Mouse (Mus musculus) monocyte, adult 2 months (primary cell): ENCODE measurements around the gene H2afv.
"Not testable (repeated sequence)": the region's sequence is repeated elsewhere in the genome, so short reads cannot be mapped to it uniquely, and the experiment has no call there.

Experiments used
- DNase-seq, 2 experiments: peaks; one replicate each; pipeline ENCODE4 v3.0.0; 2022; ENCODE audit warnings: low spot score in 2 of 2, low read depth in 1 of 2

H2afv gene

DNA sequence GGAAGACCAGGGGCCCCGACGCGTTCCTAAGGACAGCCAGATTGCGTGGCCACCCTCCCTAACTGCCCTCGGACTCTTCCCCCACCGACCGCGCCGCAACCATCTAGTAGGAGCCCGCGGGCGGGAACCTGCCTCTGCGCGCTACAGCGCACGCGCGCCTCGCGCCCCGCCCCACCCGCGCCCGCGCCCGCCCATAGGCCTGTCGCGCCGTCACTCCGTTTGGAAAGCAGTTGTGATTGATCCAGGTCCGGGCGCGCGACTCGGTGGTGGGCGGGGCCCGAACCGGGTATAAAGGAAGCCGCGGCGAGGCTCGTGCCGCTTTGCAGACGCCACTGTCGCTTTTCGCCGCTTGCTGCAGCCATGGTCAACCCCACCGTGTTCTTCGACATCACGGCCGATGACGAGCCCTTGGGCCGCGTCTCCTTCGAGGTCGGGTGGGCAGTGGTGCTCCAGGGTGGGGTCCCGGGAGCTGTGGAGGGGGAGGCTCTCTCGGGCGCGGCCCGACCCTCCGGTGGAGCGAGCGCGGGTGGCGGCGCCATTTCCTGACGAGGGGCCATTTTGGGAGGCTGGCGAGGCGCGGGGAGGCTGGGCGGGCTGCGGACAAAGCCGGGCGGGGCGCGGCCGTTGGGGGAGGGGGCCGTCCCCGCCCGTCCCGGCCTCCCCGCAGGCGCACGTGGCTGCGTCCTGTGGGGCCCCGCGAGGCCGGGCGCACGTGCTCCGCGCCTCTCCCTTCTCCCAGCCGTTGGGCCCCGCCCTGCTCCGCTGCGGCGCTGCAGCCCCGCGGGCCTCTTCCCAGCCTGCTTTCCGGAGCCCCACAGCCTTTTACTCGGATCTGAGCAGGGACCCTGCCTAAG is 28.5 kb downstream of the H2afv start:
- DNase-seq = peak; percentile 94 to 99

DNA sequence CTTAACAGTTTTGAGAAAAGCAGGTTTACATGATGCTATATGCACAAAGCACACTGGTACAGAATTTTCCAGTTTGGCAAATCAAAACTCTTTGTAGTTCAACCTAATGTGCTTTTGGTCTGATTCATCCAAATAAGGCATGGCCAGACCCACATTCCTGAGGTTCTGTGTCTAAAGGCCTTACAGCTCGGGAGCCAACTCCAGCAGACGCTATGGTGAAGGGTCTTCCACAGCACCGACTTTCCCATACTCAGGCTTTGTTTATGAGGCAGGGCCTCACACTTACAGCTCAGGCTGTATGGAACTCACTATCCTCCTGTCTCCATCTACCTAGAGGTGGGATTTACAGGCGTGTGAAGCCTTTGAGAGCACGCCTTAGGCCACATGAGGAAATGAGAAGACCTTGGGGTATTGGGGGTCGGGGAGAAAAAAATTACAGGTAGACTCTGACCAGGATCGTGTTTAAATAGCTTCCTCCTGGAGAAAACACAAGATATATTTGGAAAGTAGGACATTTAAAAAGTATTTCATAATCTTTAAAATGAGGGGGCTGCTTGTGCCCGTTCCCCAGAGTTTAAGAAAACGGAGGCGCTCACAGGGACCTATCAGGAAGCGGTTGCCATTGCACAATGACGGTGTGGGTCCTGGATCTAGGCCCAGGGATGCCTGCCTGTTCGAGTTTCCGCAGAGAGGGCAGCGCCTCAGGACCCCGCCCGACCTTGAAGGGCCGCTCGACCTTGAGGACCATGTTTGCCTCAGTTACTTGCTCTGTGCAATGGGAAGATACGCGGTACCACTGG is 29.3 kb downstream of the H2afv start, which contains the start of gene Ppia:
Gene Ppia (plus strand): TSS at position 693 of the 800 bp plus-strand sequence.
- DNase-seq = no peak

DNA sequence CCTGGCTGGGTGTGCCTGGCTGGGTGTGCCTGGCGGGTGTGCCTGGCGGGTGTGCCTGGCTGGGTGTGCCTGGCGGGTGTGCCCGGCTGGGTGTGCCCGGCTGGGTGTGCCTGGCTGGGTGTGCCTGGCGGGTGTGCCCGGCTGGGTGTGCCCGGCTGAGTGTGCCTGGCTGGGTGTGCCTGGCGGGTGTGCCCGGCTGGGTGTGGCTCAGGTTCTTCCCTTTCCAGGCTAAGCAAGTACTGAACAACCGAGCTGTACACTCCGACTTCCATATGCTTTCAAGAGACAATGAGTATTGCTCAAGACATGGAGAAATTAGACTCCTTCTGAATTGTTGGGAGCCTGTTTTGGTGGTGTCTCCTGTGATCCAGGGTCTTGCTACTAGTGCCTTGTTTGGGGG is 31.0 kb downstream of the H2afv start:
- no peak for DNase-seq

DNA sequence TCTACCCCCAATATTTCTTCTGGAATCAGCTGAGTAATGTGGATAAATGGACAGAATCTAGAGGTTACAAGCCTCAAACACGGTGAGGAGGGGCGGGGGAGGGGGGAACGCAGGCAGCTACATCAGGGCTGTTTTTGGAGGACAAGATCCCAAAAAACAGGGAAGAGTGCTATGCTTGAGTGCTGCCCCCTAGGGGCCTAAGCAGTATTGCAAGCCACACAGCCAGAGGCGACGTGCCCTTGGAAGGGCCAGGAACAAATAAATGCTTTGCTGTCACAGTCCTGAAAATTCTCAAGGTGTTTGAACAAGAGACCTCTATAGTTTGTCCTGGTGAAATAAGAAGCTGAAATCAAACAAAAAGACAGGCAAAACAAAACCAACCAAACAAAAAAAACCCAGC is 32.6 kb downstream of the H2afv start:
- peak in 1 of 2 experiments; percentile 63 for DNase-seq

DNA sequence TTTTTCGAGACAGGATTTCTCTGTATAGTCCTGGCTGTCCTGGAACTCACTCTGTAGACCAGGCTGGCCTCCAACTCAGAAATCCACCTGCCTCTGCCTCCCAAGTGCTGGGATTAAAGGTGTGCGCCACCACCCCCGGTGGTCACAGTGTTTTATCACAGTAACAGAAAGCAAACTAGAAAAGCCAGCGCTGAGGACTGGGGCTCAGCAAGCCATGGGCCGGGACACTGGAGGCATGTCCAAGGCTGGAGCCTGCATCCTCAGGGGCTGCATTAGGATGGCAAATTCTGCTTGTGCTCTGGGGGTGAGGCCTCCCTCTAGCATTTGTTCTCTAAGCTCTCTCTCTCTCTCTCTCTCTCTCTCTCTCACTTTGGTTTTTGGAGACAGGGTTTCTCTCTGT is 33.5 kb downstream of the H2afv start:
- DNase-seq = not testable (repeated sequence)

DNA sequence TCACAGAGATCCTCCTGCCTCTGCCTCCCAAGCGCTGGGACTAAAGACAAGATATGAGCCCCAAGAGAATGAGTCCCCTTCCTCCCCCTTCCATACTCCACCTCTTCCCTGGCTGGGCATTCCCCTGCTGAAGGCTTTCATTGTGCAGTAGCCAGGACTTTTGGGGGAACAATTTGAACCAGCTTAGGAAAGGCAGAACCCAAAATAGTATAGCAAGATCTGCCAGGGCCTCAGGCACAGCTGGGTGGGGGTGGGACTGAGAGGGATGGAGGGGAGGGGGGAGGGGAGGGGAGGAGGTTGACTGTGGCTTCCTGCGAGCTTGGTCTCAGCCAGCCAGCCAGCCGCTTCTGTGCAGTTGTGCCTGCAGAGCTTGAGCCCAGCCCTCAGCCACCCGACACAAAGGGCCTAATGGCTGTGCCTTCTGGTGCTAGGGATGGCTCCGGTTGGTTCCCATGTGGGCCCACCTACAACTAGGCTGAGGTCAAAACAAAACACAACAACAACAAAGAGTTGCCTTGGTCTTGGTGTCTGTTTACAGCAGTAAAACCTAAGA is 34.1 kb downstream of the H2afv start:
- DNase-seq = no peak

DNA sequence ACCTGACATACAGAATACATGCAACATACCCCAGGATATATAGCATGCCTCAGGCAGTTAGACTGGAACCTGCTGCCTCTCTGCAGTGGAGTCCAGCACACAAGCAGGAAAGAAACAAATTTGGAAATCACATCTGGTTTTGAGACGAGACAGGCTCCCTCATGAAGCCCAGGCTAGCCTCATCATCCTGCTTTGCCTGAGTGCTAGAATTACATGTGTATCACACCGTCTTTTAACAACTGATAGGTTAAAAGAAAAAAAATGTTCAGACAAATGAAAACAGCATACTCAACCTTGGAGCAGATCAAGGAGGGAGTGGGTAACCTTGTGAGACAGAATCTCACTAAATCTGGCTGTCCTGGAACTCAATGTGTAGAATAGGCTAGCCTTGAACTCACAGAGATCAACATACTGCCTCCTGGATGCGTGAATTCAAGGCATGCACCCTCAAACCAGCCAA is 37.1 kb downstream of the H2afv start:
- no peak for DNase-seq

DNA sequence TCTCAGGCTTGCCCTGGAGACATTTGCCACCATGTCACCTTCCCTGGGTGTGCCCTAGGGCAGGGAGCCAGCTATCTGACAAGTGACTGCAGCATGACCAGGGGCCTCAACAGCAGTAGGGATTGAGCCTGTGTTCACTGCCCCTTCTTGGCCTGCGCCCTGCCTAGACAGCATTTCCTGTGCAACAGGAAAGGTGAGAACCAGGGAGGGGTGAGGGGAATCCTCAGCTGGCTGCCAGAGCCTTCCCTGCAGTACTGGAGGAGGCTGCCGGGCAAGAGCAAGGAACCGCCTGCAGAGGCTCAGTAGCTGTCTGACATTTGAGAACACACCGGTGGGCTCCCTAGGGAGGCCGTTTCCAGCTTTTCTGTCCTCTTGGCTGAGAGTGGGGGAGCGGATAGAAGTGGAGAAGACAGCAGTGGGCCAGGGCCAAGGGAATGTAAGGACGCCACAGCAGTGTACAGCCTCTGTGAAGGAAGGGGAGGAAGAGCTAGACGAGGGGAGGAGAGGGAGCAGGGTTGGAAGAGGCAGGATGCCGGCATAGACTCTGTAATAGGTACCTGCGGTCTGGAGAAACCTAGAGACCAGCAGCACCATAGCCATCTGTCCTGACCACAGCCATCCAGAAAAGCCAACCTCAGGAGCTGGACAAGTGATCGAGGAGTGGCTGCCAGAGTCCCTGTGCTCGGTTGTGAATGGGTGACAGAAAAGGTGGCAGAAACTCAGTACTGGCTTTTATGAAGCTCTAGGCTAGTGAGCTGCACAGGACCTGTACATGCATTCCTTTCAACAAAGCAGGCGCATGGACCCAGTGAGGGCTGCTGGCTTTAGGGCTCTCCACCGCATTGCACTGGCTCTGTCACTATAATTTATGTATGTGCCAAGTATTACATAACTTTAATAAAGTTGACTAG is 37.7 kb downstream of the H2afv start:
- DNase-seq = no peak

DNA sequence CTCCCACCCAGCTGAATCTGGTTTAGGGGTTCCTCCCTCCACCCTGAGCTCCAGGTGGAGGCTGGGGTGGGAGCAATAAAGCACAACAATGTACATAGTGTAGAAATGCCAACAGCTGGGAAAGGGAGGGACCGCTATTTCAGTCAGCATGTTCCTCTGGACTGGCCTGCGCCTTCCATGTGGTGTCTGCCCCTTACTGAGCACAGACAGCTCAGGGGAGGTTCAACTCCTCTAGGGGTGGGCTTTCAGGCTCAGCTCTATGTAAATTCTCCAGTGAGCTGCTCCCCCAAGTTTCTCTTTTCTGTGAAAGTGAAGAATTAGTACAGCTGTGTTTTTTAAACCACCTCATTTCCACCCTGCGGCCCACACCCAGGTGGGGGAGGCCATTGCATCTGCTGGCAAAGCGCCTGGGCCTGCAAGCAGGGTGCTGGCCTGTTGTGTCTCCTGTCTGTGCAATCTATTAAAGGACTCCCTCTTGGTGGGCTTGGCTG is 38.6 kb downstream of the H2afv start:
- no peak for DNase-seq

DNA sequence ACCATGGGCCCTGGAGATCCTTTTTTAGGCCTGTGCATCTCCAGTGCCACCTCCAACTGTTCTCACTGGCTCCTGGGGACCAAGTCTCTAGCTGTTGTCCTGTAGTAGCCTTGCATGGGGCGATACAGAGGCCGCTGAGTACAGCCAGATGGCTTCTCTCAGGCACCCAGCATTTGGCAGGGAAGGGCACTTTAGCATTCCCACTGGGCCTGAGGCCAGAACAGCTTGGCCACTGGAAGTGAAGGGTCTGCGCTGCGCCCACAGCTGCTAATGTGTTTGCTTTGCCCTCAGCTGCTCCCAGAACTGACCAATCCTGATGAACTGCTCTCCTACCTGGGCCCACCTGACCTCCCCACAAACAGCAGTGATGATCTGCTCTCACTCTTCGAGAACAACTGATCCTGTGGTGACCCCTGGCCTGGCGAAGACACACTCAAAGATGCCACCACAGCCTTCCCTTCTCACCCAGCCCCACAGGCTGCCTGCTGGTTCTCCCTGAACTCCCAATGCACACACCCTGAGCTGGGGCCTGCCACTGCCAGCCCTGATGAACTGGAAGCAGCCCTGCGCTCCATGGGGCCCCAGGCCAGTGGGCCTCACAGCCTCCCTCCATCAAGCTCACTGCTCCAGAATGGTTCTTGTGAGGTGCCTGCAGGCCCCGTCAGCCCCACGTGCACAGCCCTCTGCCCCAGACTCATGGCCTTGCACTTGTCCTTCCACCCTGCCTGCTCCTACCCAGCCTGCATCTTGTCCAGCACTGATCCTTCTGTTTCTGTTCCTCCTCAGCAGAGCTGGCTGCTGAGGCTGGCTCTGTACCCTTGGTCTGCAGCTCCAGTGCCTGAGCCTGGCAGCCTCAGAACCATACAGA is 39.3 kb downstream of the H2afv start:
- DNase-seq = no peak

DNA sequence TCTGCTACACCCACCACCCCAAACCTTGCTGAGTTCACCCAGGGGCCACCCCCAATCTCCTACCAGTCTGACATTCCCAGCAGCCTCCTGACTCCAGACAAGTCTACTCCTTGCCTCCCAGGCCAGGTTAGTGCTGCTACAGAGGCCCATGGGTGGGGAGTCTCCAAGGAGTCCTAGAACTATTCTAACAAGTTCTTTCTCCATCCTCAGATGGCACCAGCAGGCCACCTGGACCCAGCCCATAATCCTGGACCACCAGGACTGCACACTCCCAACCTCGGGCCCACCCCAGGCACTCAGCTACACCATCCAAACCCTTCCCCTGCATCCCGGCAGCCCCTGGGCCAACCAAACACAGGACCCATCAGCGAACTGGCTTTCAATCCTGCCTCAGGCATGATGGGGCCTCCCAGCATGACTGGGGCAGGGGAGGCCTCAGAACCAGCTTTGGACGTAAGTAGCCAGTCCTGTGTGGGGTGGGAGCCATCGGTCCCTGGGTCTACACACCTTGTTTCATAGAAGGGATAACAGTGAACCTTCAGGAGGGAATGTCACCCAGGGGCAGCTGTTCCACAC is 40.3 kb downstream of the H2afv start:
- no peak for DNase-seq

DNA sequence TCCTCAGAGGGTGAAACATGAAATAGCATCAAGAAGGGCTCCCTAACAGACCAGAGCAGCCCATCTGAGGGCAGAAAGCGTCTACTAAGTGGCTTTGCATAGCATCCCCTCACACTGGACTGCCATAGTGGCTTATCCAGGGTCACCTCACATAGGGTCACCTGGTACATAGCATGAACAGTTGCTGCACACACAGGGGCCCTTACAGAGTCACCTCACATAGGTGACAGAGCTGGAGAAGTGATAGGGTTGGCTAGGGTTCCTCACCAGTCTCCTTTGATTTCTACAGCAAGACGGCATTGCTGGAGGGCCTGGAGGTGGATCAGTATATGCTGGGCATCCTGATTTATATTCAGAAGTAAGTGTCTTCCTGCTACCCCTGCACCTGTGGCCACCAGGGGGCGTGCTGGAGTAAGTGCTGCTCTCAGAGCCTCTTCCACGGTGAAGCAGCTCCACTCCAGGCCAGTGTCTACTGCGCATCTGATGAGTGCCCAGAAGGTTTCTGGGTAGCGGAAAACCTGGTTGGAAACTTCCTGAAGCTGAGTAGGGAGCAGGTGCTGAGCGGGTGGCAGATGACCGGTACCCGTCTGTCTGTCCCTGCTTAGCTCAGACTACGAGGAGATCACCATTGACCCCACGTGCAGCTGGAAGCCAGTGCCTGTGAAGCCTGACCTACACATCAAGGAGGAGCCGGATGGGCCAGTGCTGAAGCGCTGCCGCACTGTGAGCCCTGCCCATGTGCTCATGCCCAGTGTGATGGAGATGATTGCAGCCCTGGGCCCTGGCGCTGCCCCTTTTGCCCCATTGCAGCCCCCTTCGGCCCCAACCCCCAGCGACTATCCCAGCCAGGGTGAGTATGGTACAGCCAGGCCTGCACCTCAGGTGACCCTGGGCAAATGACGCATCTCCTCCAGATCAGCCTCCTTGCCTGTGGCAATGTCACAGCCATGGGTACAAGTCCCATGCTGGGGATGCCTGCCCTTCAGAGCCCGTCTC is 41.4 kb downstream of the H2afv start:
- DNase-seq = peak in 1 of 2 experiments; percentile 68

DNA sequence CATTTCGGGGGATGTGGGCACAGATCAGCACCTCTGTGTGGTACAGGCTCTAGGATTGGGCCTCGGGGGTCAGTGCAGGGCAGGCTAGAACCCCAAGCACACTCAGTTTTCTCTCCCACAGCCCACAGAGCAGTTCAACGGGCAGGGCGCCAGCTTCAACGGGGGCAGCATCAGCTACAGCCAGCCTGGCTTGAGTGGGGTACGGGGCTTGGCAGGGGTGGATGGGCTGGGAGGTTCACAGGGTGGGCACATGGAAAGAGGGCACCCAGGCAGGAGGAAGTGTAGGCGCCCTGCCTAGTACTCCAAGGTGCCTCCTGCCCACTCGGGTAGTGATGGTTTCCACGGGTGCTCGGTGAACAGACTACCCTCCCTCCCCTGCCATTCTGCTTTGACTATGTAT is 46.1 kb downstream of the H2afv start:
- DNase-seq = no peak

DNA sequence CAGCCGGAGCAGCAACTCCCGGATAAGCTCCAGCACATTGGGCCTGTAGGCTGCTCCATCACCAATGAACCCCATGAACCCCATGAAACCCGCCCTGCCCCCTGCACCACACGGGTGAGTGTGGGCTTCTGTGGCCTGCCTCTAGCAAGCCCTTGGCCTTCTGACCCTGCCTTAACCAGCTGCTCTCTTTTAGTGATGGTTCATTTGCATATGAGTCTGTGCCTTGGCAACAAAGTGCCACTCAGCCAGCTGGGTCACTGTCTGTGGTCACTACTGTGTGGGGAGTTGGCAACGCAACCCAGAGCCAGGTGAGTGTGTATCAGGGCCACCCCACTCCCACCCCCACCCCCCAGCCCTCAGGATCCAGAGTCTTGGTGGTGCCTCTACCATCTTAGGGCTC is 48.7 kb downstream of the H2afv start:
- DNase-seq = no peak

DNA sequence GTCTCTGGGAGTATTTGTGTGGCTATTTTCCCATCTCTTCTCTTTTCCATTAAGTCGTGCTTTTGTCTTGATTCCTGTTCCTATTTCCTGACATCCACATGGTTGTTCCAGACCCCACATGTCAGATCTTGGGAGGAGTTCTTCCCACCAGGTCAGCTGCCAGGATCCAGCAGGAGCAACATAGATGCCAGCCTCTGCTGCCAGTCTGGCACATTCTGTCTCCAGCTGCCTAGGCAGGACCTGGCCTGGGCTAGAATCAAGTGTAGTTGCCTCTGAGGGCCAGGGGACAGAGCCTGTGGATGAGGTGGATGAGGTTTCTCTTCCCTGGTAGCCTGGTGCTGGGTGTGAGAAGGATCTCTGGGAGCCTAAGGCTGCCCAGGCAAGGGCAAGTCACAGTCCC is 50.4 kb downstream of the H2afv start:
- DNase-seq = no peak

DNA sequence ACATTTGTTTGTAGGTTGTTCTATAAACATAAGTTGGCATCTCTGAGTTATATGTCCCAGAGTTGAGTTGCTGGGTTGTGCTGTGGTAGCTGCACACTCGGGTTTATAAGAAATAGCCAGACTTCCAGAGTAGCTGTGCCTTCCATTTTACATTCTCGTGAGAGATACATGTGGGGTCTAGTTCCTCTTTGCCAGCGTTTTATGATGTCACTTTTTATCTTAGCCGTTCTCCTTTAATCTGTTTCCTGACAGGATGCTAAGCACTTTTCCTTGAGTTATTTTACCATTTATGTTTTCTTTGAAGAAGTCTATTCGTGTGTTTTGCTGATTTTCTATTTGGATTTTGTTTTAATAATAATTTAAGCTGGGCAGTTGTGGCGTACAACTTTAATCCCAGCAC is 51.4 kb downstream of the H2afv start:
- DNase-seq = no peak

DNA sequence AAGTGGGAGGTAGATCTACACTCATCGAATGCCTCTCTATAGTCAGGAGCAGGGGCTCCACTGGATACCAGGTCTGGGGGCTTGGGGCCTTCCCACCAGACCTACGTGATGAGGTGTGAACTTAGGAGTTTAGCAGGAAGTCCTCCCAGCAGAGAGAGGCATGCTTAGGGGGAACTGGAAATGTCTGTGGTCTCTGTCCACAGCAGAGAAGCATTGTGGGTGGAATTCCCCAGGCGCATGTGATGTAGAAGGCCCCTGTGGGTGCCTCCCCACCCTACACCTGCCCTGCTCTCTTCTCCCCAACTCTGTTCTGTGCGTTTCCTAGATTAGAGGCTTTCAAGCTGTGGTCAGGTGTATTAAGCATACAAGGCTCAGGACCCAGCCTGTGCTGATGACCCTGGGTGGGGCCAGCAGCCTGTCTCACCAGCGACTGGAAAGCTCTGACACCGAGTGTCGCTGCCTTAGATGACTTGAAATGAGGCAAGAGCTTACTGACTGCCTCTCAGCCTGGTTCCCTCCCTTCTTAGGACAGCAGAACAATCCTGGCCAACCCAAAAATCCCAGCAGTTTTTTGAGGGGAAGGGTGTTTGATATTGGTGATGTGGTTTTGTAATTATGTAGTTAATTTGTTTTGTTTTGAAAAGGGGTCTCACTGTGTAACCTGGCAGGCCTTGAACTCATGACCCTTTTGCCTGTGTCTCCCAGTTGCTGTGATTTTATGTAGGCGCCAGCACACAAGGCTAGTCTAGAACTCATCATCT is 52.5 kb downstream of the H2afv start:
- DNase-seq = peak in 1 of 2 experiments; percentile 71
